Mouse (Mus musculus) megakaryocyte progenitor cell, adult 5-6 weeks (primary cell): ENCODE results near the gene Ddx23. TPM values are rescaled to one million over a fixed set of nuclear protein-coding genes. Genes with fewer than 3 reads are reported as not detected.
A peak's percentile ranks its signal among the peaks of the same experiment; 100 is the strongest.

Experiments used
- ATAC-seq: replicated peaks from 2 replicates; pipeline ENCODE4 v1.8.0; 2016; ENCODE audit warnings: mild to moderate bottlenecking, moderate TSS enrichment, inconsistent platforms; ENCODE audit not compliant: poor library complexity
- total RNA-seq, 2 experiments: library from RNA; stranded (forward) in 1 of 2; stranded (reverse) in 1 of 2; fragments of 157-497, 149-512 nt in 1 of 2; fragments of 200-1000 nt in 1 of 2; gene quantifications; 2 replicates each; pipeline versions ENCODE4 v1.2.3 to v1.2.4; 2015 to 2017

Gene Ddx23
- total RNA-seq, 2 experiments from 2014 or later: 25.0 to 88.0 TPM

- ATAC-seq: 0 out of 2 replicates have a peak, but pooled peaks have one; percentile 1
Observed at GRCm38 (mm10) chr15:98633822-98634470, 28.7 kb downstream of the Ddx23 start.

- no peak for ATAC-seq
Observed at GRCm38 (mm10) chr15:98632921-98633320, 29.8 kb downstream of the Ddx23 start.

GRCm38 (mm10) chr15:98632107-98632744, 30.5 kb downstream of the Ddx23 start:
- ATAC-seq: no peak

GRCm38 (mm10) chr15:98631493-98631892, 31.2 kb downstream of the Ddx23 start:
- peak; percentile 77 for ATAC-seq

GRCm38 (mm10) chr15:98630540-98630939, 32.2 kb downstream of the Ddx23 start, which contains the start of gene Cacnb3:
TSS of gene Cacnb3 (plus strand) at chr15:98630840.
- ATAC-seq: no peak

GRCm38 (mm10) chr15:98629464-98629863, 33.2 kb downstream of the Ddx23 start:
- ATAC-seq: no peak

- no peak for ATAC-seq
Observed at GRCm38 (mm10) chr15:98628589-98629254, 34.0 kb downstream of the Ddx23 start.

GRCm38 (mm10) chr15:98626487-98627212, 36.0 kb downstream of the Ddx23 start:
- ATAC-seq: no peak

- no peak for ATAC-seq
Observed at GRCm38 (mm10) chr15:98626078-98626477, 36.6 kb downstream of the Ddx23 start.

GRCm38 (mm10) chr15:98623361-98623821, 39.3 kb downstream of the Ddx23 start:
- ATAC-seq: no peak

- no peak for ATAC-seq
Observed at GRCm38 (mm10) chr15:98622721-98623120, 40.0 kb downstream of the Ddx23 start.

GRCm38 (mm10) chr15:98622199-98622598, 40.5 kb downstream of the Ddx23 start:
- ATAC-seq: no peak

GRCm38 (mm10) chr15:98617176-98617537, 45.5 kb downstream of the Ddx23 start:
- ATAC-seq: peak; percentile 71

- ATAC-seq: peak; percentile 32
Observed at GRCm38 (mm10) chr15:98616362-98617175, 46.1 kb downstream of the Ddx23 start.

- ATAC-seq: no peak
Observed at GRCm38 (mm10) chr15:98615751-98616150, 46.9 kb downstream of the Ddx23 start.

GRCm38 (mm10) chr15:98614971-98615370, 47.7 kb downstream of the Ddx23 start:
- ATAC-seq: no peak

- peak; percentile 62 for ATAC-seq
Observed at GRCm38 (mm10) chr15:98614551-98614950, 48.1 kb downstream of the Ddx23 start.

GRCm38 (mm10) chr15:98612229-98612628, 50.5 kb downstream of the Ddx23 start:
- ATAC-seq: no peak

- no peak for ATAC-seq
Observed at GRCm38 (mm10) chr15:98610131-98610633, 52.5 kb downstream of the Ddx23 start.
